Mouse (Mus musculus) hindbrain, embryonic 16.5 days (tissue): Measurements from ENCODE around the gene Rdx. TPM values are rescaled to one million over a fixed set of nuclear protein-coding genes. Genes with fewer than 3 reads are reported as not detected.

Experiments used
- ATAC-seq: fragments of 200-750 bp; cut with Nextera tagmentation; 2 replicates; pipeline ENCODE4 v1.8.0; 2017; ENCODE audit warnings: moderate TSS enrichment, moderate library complexity
- H3K27ac ChIP-seq: fragments of 300-500 bp; sonication (generic); 2 replicates; pipeline ENCODE4 v1.5.1; 2014; ENCODE audit warnings: low read depth, mild to moderate bottlenecking, control low read depth, low read length, moderate library complexity
- H3K27me3 ChIP-seq: fragments of 300-500 bp; sonication (generic); replicated peaks from 2 replicates; pipeline ENCODE4 v1.6.1; 2014; ENCODE audit warnings: low read length; ENCODE audit not compliant: control insufficient read depth, insufficient read depth
- H3K36me3 ChIP-seq: fragments of 300-500 bp; sonication (generic); 2 replicates; pipeline ENCODE4 v1.6.1; 2014; ENCODE audit warnings: mild to moderate bottlenecking, low read length, moderate library complexity, mixed read lengths; ENCODE audit not compliant: control insufficient read depth, insufficient read depth
- H3K4me1 ChIP-seq: fragments of 300-500 bp; sonication (generic); 2 replicates; pipeline ENCODE4 v1.6.1; 2014; ENCODE audit warnings: low read depth, low read length; ENCODE audit not compliant: control insufficient read depth, insufficient read depth
- H3K4me2 ChIP-seq: fragments of 300-500 bp; sonication (generic); 2 replicates; pipeline ENCODE4 v1.6.1; 2014; ENCODE audit warnings: mild to moderate bottlenecking, low read length, control low read depth, moderate library complexity
- H3K4me3 ChIP-seq: fragments of 300-500 bp; sonication (generic); 2 replicates; pipeline ENCODE4 v1.5.1; 2014; ENCODE audit warnings: mild to moderate bottlenecking, low read length, control low read depth, moderate library complexity
- H3K9ac ChIP-seq: fragments of 300-500 bp; sonication (generic); 2 replicates; pipeline ENCODE4 v1.6.1; 2014; ENCODE audit warnings: low read depth, mild to moderate bottlenecking, control low read depth, low read length, moderate library complexity
- H3K9me3 ChIP-seq: fragments of 300-500 bp; sonication (generic); 2 replicates; pipeline ENCODE4 v1.6.1; 2014; ENCODE audit warnings: mild to moderate bottlenecking, low read length, moderate library complexity; ENCODE audit not compliant: control insufficient read depth
- WGBS: fragments of 180-500 bp; shearing (Covaris S2); extraction: QIAGEN DNeasy Blood & Tissue Kit; methylation state at CpG from one replicate; pipeline ENCODE4 v1.1.7; 2014; 5-methylcytosine and 5-hydroxymethylcytosine counted together
- polyA plus RNA-seq: library from polyadenylated mRNA; unstranded; fragments of >200 nt; fragmentation: Nextera tagmentation; extraction: Ambion mirVana; gene quantifications from 2 replicates; pipeline ENCODE4 v1.2.1, GENCODE M21; 2015

Gene Rdx
- polyA plus RNA-seq, 1 experiment from 2014 or later: 71.5 TPM

- no peak overlapping the region for H3K4me3 ChIP-seq
- no peak overlapping the region for H3K4me2 ChIP-seq
- H3K27ac ChIP-seq: no peak overlapping the region
- H3K9ac ChIP-seq: no peak overlapping the region
- no peaks in the 10 kb centered on the region for H3K36me3 ChIP-seq
- ATAC-seq: peak; percentile 69
- WGBS: 2% methylated on average over 7 of the region's 7 CpGs
- H3K4me1 ChIP-seq: no peaks in the 10 kb centered on the region; the same call in 1 of the 2 replicates
- H3K9me3 ChIP-seq: no peaks in the 10 kb centered on the region
- H3K27me3 ChIP-seq: no peaks in the 10 kb centered on the region
Observed at GRCm38 (mm10) chr9:52098600-52098999, 51.6 kb downstream of the Rdx start.

GRCm38 (mm10) chr9:52100426-52100825, 53.5 kb downstream of the Rdx start:
- ATAC-seq: no peak
- no peaks in the 10 kb centered on the region for H3K36me3 ChIP-seq
- H3K9ac ChIP-seq: no peak overlapping the region
- no peaks in the 10 kb centered on the region; the same call in 1 of the 2 replicates for H3K4me1 ChIP-seq
- no peaks in the 10 kb centered on the region for H3K27me3 ChIP-seq
- H3K4me2 ChIP-seq: no peak overlapping the region
- H3K27ac ChIP-seq: no peak overlapping the region
- 85% methylated on average over 14 of the region's 14 CpGs for WGBS
- no peak overlapping the region for H3K4me3 ChIP-seq
- no peaks in the 10 kb centered on the region for H3K9me3 ChIP-seq

- no peak overlapping the region for H3K9ac ChIP-seq
- peak; percentile 47 for ATAC-seq
- H3K4me3 ChIP-seq: no peak overlapping the region
- H3K27ac ChIP-seq: no peak overlapping the region
- no peaks in the 10 kb centered on the region for H3K9me3 ChIP-seq
- H3K27me3 ChIP-seq: no peaks in the 10 kb centered on the region
- no peak overlapping the region for H3K4me2 ChIP-seq
- 58% methylated on average over 13 of the region's 13 CpGs for WGBS
- H3K4me1 ChIP-seq: no peaks in the 10 kb centered on the region; the same call in 1 of the 2 replicates
- H3K36me3 ChIP-seq: no peaks in the 10 kb centered on the region
Observed at GRCm38 (mm10) chr9:52102060-52102844, 55.3 kb downstream of the Rdx start.

- Histone ChIP-seq H3K36me3 (no peaks in the 10 kb centered on the region), H3K4me1 (no peaks in the 10 kb centered on the region; the same call in 1 of the 2 replicates), H3K27ac (no peak overlapping the region), H3K9me3 (no peaks in the 10 kb centered on the region), H3K27me3 (no peaks in the 10 kb centered on the region), H3K4me2 (no peak overlapping the region), H3K4me3 (no peak overlapping the region), H3K9ac (no peak overlapping the region)
- 83% methylated on average over 9 of the region's 9 CpGs for WGBS
- no peak for ATAC-seq
Observed at GRCm38 (mm10) chr9:52103448-52104224, 56.7 kb downstream of the Rdx start.

- H3K9ac ChIP-seq: no peak overlapping the region
- WGBS: 81% methylated on average over 8 of the region's 8 CpGs
- no peaks in the 10 kb centered on the region for H3K36me3 ChIP-seq
- H3K9me3 ChIP-seq: no peaks in the 10 kb centered on the region
- H3K4me2 ChIP-seq: no peak overlapping the region
- no peak for ATAC-seq
- no peaks in the 10 kb centered on the region for H3K27me3 ChIP-seq
- H3K4me3 ChIP-seq: no peak overlapping the region
- no peak overlapping the region for H3K27ac ChIP-seq
- no peaks in the 10 kb centered on the region; the same call in 1 of the 2 replicates for H3K4me1 ChIP-seq
Observed at GRCm38 (mm10) chr9:52104225-52104615, 57.2 kb downstream of the Rdx start.

GRCm38 (mm10) chr9:52105423-52105822, 58.5 kb downstream of the Rdx start:
- WGBS: 87% methylated on average over 6 of the region's 6 CpGs
- Histone ChIP-seq H3K4me1 (no peaks in the 10 kb centered on the region; the same call in 1 of the 2 replicates), H3K4me2 (no peak overlapping the region), H3K36me3 (no peaks in the 10 kb centered on the region), H3K9me3 (no peaks in the 10 kb centered on the region), H3K4me3 (no peak overlapping the region), H3K27ac (no peak overlapping the region), H3K27me3 (no peaks in the 10 kb centered on the region), H3K9ac (no peak overlapping the region)
- ATAC-seq: no peak

- Histone ChIP-seq H3K27me3 (no peaks in the 10 kb centered on the region), H3K4me3 (no peak overlapping the region), H3K27ac (no peak overlapping the region), H3K4me2 (no peak overlapping the region), H3K4me1 (no peaks in the 10 kb centered on the region; the same call in 1 of the 2 replicates), H3K36me3 (no peaks in the 10 kb centered on the region), H3K9me3 (no peaks in the 10 kb centered on the region), H3K9ac (no peak overlapping the region)
- no peak for ATAC-seq
- WGBS: 98% methylated on average over 3 of the region's 3 CpGs
Observed at GRCm38 (mm10) chr9:52107161-52107560, 60.2 kb downstream of the Rdx start.

- H3K9ac ChIP-seq: no peak overlapping the region
- WGBS: 85% methylated on average over 3 of the region's 3 CpGs
- H3K4me2 ChIP-seq: no peak overlapping the region
- H3K4me3 ChIP-seq: no peak overlapping the region
- H3K36me3 ChIP-seq: peaks cover 4% of the 10 kb centered on the region
- no peaks in the 10 kb centered on the region for H3K27me3 ChIP-seq
- no peak overlapping the region for H3K27ac ChIP-seq
- no peak for ATAC-seq
- no peaks in the 10 kb centered on the region for H3K9me3 ChIP-seq
- H3K4me1 ChIP-seq: no peaks in the 10 kb centered on the region
Observed at GRCm38 (mm10) chr9:52110738-52111137, 63.8 kb downstream of the Rdx start.

GRCm38 (mm10) chr9:52113091-52113490, 66.1 kb downstream of the Rdx start:
- no peaks in the 10 kb centered on the region for H3K9me3 ChIP-seq
- WGBS: 89% methylated on average over 5 of the region's 5 CpGs
- H3K4me2 ChIP-seq: no peak overlapping the region
- no peak overlapping the region for H3K9ac ChIP-seq
- no peak overlapping the region for H3K4me3 ChIP-seq
- peaks cover 14% of the 10 kb centered on the region for H3K36me3 ChIP-seq
- H3K27me3 ChIP-seq: no peaks in the 10 kb centered on the region
- no peak overlapping the region for H3K27ac ChIP-seq
- no peak for ATAC-seq
- H3K4me1 ChIP-seq: no peaks in the 10 kb centered on the region
